Mouse (Mus musculus): ENCODE measurements around the gene Lrguk. TPM values are rescaled to one million over a fixed set of nuclear protein-coding genes. Genes with fewer than 3 reads are reported as not detected.

Gene Lrguk
- total RNA-seq (2021) = 0.45 and 0.67 TPM in 2 replicates
- long read RNA-seq, experiment 1 = 0 reads
- long read RNA-seq, experiment 2 = 0 reads

DNA sequence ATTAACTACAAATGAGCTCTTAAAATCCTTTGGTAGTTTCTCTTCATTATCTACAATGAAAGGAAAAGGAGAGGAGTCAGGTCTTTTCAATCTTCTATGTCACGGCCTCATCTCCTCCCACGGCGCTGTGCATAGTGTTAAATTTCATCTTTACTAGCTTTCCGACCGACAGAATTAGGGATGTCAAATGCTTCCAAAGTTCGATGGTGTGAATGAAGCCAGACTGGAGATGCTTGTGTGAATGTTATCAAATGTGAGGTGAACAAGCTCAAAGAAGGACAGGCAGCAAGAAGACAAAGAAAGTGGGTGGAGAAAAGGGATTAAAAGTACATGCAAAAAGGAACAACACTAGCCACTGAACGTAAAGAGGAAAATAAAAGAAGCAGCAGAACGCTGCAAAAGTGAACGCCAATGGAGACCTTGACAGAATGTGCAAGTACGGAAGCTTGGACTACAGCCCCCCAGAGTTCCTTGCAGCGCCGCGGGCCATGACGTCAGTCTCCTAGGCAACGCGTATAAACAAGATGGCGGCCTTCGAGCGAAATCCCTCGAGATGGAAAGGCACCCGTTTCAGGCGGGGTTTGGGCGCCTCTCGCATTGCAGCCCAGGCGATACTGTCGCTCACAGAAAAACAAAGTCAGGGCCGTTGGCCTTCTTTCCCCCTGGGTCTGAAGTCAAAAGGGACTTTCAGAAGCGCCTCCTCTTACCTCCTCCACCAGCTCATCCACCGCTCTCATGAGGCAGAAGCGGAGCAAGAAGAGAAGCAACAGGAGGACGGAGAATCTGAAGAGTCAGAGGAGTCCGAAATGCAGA is at the start of gene Lrguk:
TSS of gene Lrguk (plus strand) at position 516 of the 813 bp plus-strand sequence.
- DNase-seq = peak; percentile 92

DNA sequence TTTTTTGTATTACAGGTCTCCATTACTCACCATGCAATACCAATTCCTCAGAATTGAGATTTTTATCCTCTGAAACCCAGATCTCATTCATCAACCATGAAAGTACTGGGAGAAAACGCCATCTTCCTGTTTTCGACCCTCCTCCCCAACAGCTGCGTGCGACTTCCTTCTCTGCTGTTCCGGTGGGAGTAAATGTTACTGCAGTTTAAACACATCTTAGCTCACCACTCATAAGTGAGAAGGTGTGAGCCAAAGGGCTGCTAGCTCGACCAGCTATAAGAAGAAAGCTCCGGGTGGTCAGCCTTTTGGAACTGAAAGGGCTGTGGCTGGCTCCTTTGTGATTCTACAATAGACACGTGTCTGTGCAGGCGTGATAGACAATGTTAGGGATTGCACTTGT is 46.5 kb upstream of the Lrguk start:
- no peak for DNase-seq

DNA sequence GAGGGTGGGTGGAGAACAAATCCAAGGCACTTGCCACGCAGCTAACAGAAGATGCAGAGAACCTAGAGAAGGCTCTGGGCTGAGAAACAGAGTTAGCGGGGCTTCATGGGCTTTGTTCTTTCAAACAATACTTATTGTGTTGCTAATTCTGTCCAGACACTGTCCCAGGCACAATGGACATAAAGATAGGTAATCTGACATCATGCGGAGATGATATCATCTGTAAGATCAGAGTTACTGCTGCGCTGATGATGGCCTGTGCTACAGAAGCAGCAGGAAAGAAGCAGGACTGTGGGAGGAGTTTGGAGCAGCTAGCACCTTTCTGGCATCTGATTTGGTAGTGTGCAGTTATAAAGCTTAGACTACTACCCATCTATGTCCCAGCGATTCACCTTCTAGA is 42.1 kb upstream of the Lrguk start:
- no peak for DNase-seq

DNA sequence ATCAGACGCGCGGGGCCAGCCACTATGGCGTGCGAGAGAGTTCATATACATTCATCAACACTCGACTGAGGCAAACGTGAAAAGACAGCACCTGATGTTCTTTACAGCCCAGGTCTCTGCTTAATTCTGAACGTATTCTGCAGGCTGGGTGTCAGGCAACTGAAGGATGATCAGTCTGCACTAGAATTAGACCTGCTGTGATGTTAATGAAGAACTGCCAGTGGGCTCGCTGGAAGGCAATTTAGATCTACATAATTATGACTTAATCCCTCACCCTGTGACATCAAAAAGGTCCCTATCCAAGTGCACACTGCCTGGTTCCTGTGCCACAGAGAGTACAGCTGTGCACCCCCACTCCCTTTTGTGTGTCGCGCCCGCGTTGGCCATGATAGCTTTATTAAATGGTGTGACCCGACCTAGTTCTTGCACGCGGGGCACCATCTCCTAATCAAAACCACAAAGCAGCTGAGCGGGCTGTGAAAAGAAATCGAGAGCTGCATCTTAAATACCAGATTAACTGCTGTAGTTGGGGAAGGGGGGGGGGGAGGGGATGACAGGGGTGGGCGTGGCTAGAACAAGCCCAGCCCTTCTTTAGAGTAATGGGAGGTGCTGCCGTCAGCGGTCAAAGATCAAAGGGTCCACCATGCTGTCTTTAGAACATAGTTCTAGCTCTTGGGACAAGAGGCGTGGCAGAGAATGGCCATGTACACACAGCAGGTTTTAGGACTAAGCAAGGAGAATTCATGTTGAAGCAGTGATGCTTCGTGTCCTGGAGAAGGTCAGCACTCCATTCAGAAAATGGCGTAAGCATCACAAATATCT is 36.8 kb upstream of the Lrguk start:
- DNase-seq = no peak

- DNase-seq = no peak
These were observed 35.4 kb upstream of the Lrguk start for GRCm38 (mm10) chr6:33993842-33994241.

- DNase-seq = no peak
These were observed 30.7 kb upstream of the Lrguk start for GRCm38 (mm10) chr6:33998590-33998989.

DNA sequence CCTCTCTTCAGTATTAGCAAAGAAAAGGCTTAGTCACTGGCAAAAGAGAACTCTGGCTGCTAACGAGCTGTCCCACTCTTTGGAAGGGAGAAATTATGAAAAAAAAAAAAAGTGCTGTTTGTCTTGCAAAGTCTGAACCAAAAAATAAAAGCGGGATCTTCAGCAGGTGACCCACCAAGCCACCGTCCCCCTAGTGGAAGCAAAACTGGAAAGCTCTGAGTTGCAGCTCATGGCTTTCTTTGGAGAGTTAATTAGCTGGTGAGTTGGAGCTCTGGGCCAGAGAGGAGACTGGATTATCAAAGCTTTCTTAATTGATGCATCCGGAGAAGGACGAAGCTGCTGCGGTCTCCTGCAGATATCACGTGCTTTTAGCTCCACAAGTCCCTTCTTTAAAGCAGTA is 29.7 kb upstream of the Lrguk start:
- DNase-seq = no peak

DNA sequence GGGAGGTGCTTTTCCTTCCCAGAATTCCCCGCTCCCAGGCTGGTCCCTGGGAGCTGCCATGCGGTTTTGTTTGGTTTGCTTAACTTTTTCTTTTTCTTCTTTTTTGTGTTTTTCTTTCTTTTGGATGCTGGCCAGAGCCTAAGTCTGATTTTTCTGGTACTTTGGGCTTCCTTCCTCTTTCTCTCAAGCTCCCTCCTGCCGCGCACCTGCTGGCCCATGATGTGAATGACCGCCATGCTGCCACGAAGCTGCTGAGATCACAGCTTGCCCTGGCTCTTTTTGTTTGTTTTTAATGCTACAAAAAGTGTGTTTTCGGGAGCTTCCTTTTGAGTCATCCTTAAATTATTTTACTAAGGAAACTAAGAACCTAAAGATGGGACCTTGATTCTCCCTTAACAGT is 28.6 kb upstream of the Lrguk start:
- DNase-seq = no peak

- DNase-seq = no peak
These were observed 26.2 kb upstream of the Lrguk start for GRCm38 (mm10) chr6:34003033-34003432.

DNA sequence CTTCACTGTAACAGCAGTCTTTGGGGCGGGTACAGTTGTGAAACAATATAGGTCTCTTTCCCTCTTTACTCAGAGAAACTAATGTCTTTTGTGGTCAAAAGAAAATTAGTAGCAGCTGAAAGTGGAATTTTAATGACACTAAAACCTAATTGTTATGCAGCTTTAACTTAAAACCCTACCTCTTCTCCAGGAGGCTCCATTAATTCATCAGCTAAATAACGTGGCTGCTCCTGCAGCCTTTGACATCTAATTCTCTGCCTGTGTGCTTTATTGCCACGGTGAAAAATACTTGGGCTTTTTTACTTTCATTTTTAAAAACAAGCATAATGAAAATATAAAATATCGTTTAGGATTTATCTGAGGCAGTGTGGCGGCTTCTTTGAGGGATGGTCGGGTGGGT is 15.8 kb upstream of the Lrguk start:
- DNase-seq = no peak

- peak; percentile 10 for DNase-seq
These were observed 439 bp downstream of the Lrguk start for GRCm38 (mm10) chr6:34029746-34030027.

- no peak for DNase-seq
These were observed 4.8 kb downstream of the Lrguk start for GRCm38 (mm10) chr6:34034096-34034495.

DNA sequence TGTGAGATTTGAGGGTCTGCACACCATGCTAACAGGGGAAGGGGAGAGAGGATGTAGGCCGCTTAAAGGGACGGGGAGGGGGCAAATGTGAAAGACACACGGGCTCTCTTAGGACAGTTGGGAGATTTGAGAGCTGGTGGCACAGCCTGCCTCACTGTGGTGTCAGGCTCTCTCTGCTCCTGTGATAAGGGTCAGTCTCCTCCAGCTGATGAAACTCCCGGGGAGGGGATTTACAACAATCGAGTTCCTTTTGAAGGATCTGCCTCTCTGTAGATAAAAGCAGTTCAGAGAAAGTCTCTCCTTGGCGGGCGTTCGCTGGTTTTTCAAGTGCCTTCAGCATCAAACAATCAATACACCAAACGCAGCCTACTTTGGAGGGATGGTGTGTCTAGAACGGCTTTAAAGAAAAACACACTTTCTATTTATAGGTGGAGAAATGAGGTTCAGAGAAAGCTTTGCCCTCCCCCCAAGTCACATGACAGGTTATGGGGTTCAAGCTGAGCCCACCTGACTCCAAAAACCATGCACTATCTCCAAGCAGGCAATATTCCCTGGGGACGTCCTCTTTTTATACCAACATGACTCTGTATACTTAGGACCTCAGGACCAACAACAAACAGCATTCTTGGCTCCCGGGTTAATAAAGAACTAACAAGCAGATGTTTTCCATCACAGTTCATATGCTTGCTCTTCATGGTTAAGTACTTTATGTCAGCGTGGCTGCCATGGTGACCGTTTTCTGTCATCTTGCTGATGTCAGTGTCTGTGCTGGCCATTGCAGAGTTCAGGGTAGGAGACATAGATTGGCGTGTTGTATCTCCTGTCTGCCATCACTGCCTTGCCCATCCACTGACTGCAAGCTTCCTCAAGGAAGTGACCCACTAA is 5.6 kb downstream of the Lrguk start:
- no peak for DNase-seq

- DNase-seq = peak; percentile 82
These were observed 11.5 kb downstream of the Lrguk start for GRCm38 (mm10) chr6:34040624-34041235.

GRCm38 (mm10) chr6:34041589-34042280 is 12.5 kb downstream of the Lrguk start:
- DNase-seq = no peak

GRCm38 (mm10) chr6:34044228-34044811 is 15.1 kb downstream of the Lrguk start:
- no peak for DNase-seq

- no peak for DNase-seq
These were observed 15.7 kb downstream of the Lrguk start for GRCm38 (mm10) chr6:34044846-34045540.

DNA sequence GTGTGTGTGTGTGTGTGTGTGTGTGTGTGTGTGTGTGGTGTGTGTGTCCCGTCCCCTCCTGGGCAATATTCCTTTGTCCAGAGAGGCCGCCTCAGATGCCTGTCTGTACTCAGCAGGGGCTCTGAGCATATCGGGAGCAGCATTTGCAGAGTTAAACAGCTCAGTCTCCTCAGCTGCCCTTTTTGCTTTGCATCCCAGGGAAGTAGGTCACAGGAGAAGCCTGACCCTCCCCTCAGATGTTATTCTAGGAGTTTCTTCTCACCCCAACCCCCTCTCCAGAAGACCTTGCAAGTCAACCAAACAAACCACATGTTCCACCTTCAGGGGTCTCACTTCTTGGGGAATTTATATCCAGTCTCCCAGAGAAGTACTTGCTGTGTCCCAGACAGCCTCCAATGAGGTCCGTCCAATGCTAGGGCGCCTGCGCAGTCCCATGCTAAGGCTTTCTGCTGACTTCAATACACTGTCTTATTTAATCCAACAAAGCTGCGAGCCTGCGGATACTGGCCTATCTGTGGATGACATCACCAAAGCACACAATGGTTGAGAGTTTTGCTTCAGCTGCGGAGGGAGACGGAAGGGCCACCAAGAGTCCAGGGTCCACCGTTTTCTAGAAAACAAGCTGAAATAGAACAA is 17.4 kb downstream of the Lrguk start:
- DNase-seq = no peak

- no peak for DNase-seq
These were observed 20.2 kb downstream of the Lrguk start for GRCm38 (mm10) chr6:34049433-34049832.

DNA sequence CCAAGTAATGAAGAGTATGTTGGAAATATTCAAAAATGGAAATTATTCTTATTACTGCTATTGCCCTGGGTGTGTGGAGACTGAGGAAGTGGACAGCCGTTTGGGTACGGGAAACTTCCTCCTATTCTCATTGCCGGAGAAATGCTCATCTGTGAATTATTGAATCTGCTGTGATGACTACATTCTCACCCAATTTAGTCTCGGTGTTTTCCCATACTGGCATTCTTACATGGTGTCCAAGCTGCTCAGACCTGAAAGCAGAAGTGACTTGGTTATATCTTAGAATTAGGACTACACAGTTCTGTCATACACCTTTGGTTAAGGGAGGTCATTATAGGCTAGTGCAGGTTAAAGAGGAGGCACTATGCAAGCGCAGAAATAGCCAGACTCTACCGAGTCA is 30.5 kb downstream of the Lrguk start:
- no peak for DNase-seq

Data from adrenal gland, postnatal 14 days (tissue).